Mouse (Mus musculus) megakaryocyte, embryonic 14.5 days (primary cell): Measurements from ENCODE around the gene Phactr3.

Experiments
- FLI1 ChIP-seq: IDR thresholded peaks from 2 replicates; pipeline ENCODE4 v1.6.1; 2012; ENCODE audit warnings: low read length, inconsistent platforms, mixed read lengths
- GATA1 ChIP-seq: IDR thresholded peaks from 3 replicates; pipeline ENCODE4 v1.6.1; 2012; ENCODE audit warnings: mixed read lengths, low read length, inconsistent platforms, borderline replicate concordance

DNA sequence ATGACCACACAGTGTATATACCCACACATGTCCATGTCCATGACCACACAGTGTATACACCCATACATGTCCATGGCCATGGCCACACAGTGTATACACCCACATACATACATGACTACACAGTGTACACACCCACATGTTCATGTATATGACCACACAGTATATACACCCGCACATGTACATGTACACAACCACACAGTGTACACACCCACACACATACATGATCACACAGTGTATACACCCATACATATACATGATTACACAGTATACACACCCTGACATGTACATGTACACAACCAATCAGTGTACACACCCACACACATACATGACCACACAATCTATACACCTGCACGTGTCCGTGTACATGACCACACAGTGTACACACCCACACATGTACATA, 102.2 kb downstream of the Phactr3 start:
- TF ChIP-seq GATA1 (no peak), FLI1 (no peak)
